Mouse (Mus musculus): Measurements from ENCODE around the gene Olfr193.
"Not testable (repeated sequence)": the region's sequence is repeated elsewhere in the genome, so short reads cannot be mapped to it uniquely, and the experiment has no call there.

The Olfr193 gene

GRCm38 (mm10) chr16:59111781-59112180, at the start of gene Olfr193:
Gene Olfr193, minus strand, starts transcription at chr16:59111881.
- DNase-seq (ENCODE audit: extremely low spot score, low spot score): no peak

GRCm38 (mm10) chr16:59151996-59152395, 40.3 kb upstream of the Olfr193 start:
- no peak for DNase-seq (ENCODE audit: extremely low spot score, low spot score)

- no peak for DNase-seq (ENCODE audit: extremely low spot score, low spot score)
Observed at GRCm38 (mm10) chr16:59146746-59147145, 35.1 kb upstream of the Olfr193 start, which contains the start of gene Olfr195. Gene Olfr195, plus strand, starts transcription at chr16:59147046.

GRCm38 (mm10) chr16:59141105-59141504, 29.4 kb upstream of the Olfr193 start:
- no peak for DNase-seq (ENCODE audit: extremely low spot score, low spot score)

- DNase-seq (ENCODE audit: extremely low spot score, low spot score): no peak
Observed at GRCm38 (mm10) chr16:59130740-59131139, 19.1 kb upstream of the Olfr193 start.

- DNase-seq (ENCODE audit: extremely low spot score, low spot score): no peak
Observed at GRCm38 (mm10) chr16:59120969-59121368, 9.3 kb upstream of the Olfr193 start, which contains the start of gene Olfr194. Gene Olfr194, minus strand, starts transcription at chr16:59121069.

GRCm38 (mm10) chr16:59108522-59108921, 3.2 kb downstream of the Olfr193 start:
- not testable (repeated sequence) for DNase-seq (ENCODE audit: extremely low spot score, low spot score)

GRCm38 (mm10) chr16:59105312-59105711, 6.4 kb downstream of the Olfr193 start:
- DNase-seq (ENCODE audit: extremely low spot score, low spot score): no peak

GRCm38 (mm10) chr16:59089722-59090121, 22.0 kb downstream of the Olfr193 start, which contains the start of gene Olfr191:
Gene Olfr191, minus strand, starts transcription at chr16:59089822.
- DNase-seq (ENCODE audit: extremely low spot score, low spot score): not testable (repeated sequence)

GRCm38 (mm10) chr16:59081113-59081512, 30.6 kb downstream of the Olfr193 start:
- DNase-seq (ENCODE audit: extremely low spot score, low spot score): not testable (repeated sequence)

GRCm38 (mm10) chr16:59077905-59078304, 33.8 kb downstream of the Olfr193 start, which contains the start of gene Olfr190:
Gene Olfr190, minus strand, starts transcription at chr16:59078005.
- no peak for DNase-seq (ENCODE audit: extremely low spot score, low spot score)

- no peak for DNase-seq (ENCODE audit: extremely low spot score, low spot score)
Observed at GRCm38 (mm10) chr16:59073520-59073919, 38.2 kb downstream of the Olfr193 start.

GRCm38 (mm10) chr16:59071755-59072154, 39.9 kb downstream of the Olfr193 start:
- DNase-seq (ENCODE audit: extremely low spot score, low spot score): no peak

GRCm38 (mm10) chr16:59062411-59062810, 49.3 kb downstream of the Olfr193 start:
- DNase-seq (ENCODE audit: extremely low spot score, low spot score): not testable (repeated sequence)
